Mouse (Mus musculus) adrenal gland, postnatal 14 days (tissue): ENCODE results near the gene Mamdc4. TPM values are rescaled to one million over a fixed set of nuclear protein-coding genes. Genes with fewer than 3 reads are reported as not detected.
A peak's percentile ranks its signal among the peaks of the same experiment; 100 is the strongest.

Experiments
- DNase-seq: peaks from one replicate; pipeline ENCODE4 v3.0.0; 2021; ENCODE audit warnings: mixed read lengths
- total RNA-seq: library from RNA; stranded (reverse); gene quantifications from 2 replicates; pipeline ENCODE4 v1.2.3, GENCODE M21; 2021

The Mamdc4 gene
- total RNA-seq, 1 experiment from 2014 or later, result 4.7 TPM

DNA sequence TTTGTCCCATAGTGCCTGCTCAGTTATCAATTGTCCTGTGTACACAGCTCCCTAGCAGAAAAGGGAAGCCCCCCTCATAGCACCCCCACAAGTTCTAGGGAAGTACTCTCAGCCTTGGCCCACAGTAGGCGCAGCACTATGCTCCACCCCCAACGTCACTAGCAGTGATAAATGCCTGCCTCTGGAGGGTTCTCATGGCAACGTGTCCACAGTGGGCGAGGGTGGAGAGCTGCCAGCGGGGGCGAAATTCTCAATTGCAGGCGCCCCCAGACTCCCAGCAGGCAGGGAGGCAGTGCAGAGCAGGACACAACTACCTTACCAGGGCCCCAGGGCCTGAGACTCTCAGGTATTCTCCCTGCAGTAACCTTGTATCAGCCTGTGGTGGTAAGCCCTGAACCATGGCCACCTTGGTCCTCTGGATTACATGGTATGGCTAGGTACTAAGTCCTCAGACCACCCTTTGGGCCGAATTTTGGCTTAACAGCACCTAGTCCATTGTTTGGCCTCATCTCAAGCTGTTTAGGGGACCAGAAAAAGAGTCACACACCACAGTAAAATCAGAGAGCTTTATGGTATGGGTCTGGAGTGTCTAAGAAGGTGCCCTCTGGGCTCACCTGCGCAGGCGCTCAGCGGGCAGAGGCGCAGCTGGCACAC, 7.9 kb upstream of the Mamdc4 start:
- DNase-seq, result peak; percentile 70

DNA sequence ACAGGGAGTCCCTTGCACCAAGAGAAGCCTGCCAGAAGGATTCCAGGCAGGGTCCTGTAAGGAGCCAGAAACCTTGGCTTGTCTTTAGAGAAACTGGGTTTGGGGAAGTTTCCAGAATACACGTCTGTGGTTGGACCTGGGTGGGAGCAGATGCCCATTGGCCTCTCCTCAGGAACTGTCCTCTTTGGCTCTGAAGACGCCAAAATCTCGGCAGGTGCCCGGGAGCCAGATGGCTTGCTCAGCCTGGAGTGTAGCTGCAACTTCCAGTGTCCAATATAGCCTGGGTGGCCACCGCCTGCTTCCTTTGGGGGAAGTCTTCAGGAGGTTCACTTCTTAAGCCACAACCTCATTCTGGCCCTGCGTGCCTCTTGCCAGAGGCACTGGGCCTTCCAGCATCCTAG, 7.3 kb upstream of the Mamdc4 start:
- peak; percentile 30 for DNase-seq

DNA sequence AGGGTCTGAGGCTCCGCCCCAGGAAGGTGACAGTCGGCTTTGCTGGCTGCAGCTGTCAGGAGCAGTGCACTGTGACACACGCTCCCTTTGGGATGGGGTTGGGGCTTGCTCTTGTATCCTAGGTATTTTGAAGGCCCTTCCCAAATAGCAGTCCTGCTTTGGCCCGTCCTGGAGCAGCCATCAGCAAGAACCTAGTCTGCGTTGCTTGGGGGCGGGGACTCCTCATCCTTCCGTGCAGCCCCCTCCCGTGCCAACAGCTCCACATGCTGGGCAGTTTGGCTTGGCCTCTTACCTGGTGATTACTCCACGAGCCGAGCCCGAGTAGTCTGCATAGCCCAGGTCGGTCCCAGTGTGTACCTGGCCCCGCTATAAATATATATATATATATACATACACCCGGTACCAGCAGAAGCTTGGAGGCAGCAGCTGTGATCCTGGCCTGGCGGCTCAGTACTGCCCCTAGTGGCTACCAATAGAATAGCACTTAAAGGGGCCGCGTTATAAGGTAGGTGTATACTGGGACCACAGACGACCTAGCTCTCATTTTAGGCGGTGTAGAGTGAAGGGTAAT, 6.7 kb upstream of the Mamdc4 start, which contains the start of gene Ajm1:
TSS of gene Ajm1 (minus strand) at position 464 of the 571 bp plus-strand sequence.
- peak; percentile 77 for DNase-seq

DNA sequence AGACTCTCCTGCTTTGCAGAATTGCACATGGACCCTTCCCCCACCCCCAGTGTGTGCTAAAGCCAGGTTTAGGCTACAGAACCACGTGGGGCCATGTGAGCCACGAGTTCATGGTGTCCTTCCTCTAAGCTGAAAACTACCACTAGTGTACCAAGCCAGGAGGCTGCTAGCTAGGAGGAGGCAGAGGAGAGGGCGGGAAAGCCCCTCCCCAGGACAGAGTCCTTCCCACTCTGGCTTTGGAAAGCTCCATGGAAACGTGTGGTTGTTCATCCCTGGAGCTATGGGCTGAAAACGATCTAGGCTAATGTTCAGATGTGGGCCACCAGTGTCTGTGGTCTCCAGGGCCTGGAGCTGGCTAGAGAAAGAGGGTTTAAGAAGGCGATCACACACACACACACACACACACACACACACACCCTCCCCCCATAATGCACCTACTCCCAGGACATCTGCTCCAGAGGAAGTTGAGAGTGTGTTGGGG, 6.0 kb upstream of the Mamdc4 start:
- peak; percentile 7 for DNase-seq

DNA sequence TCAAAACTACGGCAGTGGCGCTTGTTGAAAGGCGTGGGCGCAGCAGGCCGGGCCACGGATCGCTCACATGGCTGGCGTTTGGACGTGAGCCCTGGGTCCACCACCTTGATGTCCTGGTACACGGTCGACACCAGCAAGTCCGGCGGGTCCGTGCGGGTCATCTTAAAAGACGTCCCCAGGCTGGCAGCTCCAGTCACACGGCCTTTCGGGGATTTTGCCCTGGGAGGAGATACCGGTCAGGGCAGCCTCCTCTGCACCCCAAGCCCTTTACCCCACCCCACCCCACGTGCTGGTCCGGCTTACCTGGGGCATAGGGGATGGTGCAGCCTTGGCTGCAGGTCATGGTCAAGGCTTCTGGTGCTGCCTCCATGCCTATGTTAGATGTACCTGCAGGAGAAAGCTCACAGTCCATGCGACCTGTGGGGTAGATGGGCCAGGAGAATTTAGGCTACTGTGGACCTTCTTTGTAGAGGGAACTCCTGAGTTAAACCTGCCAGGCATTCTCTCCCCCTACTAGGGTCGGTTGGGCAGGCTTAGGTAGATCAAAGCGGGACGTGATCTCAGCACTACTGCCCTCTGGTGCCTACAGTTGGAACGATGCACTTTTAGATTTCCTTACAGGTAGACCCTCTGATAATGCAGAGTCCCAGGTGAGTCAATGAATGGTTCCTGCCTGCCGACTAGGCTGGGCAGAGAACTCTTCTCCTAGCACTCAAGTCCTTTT, 5.3 kb upstream of the Mamdc4 start:
- peak; percentile 52 for DNase-seq

DNA sequence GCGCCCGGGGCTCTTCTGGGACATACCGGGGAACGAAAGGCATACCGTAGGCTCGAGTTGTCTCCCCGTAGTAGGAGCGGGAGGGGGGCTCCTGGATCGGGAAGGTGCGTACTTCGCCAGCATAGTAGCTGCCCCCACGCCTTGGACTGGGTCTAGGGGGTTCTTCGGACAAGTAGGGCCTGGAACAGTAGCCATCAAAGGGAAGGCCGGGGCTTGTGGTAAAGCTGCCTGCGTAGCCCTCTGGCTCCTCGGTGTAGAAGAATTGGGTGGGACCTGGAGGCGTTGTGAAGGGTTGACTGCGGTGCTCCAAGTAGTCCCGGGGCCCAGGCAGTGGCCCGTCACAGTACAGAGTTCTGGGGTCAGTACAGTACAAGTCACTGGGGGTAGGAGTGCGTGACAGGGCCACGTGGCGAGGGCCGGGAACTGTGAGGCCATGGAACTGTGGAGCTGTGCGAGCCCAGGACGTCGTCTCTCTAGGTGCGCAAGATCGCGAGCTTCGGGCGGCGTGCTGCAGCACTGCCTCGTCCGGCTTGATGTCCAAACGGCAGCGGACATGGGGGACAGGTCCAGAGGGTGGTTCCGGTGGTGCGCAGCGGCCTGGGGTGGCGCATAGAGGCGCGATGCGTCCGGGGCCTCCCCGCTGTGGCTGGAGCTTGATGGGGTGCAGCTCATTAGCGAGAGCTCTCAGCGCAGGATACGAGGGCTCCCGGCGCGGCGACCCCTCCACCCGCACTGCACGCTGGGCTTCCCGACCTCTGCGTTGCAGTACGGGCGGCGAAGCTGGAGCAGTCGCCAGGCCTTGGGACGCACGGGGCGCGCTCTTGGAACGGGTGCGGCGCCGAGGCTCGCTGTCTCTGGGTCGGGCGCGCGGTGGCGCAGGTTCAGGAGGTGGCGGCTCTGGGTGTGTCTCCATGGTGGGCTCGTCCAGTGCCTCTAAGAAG, 4.4 kb upstream of the Mamdc4 start:
- DNase-seq, result peak; percentile 23

DNA sequence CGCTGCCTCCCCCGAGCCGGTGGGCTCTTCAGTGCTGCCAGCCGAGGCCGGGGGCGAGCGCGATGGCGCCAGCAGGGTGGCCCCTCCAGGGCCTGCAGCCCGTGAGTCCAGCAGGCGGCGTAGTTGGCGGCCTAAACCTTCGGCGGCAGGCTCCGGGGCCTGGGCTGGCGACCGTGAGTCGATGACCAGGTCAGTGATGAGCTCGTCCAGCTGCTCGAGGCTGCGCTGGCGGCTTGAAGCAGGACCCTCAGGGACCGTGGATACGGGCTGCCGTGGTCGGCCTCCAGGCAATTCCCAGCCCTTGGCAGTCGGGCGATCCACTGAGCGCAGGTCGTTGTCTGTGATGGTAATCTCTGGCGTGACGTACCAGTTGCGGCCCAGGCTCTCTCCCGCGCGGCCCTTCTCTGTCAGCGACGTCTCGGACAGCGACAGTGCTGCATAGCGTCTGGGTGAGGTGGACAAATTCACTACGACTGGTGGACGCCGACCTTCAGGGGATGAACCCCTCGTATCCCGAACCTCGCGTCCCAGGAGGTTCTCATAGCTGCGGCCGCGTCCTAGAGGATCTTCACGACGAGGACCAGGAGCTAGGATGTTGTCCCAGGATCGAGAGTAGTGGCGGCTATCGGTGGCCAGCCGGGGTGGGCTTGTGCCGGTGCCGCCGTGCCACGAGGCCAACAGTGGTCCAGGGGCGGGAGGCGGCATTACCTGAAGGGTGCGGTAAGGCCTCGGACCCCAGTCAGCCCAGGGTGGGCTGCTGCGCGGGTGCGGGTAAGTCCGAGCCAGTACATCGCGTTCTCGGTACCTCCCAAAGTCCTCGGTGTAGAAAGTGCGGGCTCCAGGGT, 3.5 kb upstream of the Mamdc4 start:
- peak; percentile 50 for DNase-seq

DNA sequence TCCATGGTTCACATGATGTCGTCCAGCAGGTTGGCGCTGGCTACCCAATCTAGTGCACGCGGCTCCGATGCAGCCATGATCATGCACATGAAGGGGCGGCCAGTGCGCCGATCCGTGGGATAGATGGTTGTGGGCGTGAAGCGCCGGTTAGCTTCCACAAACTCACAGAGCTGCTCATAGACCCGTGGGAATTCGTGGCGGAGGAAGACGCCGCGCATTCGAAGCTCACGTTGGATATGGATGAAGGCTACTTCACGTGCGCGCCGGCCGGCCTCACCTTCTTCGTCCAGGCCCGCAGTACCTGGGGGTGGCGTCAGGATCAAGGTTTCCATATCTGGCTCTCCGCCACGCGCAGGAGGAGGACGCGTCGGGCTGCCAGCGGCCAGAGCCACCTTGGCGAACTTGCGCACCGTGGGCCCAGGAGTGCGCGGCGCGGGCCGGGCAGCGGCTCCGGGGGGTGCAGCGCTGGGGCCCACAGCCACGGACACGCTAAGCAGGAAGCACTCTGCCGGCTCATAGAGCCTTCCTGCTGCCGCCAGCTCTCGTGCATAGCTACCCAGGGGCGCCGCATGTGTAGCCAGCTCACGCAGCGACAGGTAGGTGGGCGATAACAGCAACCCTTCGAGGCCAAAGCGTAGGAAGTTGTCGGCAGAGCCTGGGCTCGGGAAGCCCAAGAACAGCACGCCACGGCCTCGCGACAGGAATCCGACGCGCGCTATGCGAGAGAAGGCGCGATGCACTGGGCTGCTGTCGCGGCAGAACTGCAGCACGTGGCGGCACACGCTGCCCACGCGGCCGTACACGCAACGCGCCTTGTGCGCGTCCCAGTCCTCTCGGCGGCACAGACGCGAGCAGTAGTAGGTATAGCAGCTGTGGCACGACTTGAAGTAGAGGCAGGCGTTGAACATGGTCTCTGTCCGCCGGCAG, 2.6 kb upstream of the Mamdc4 start:
- peak; percentile 6 for DNase-seq

DNA sequence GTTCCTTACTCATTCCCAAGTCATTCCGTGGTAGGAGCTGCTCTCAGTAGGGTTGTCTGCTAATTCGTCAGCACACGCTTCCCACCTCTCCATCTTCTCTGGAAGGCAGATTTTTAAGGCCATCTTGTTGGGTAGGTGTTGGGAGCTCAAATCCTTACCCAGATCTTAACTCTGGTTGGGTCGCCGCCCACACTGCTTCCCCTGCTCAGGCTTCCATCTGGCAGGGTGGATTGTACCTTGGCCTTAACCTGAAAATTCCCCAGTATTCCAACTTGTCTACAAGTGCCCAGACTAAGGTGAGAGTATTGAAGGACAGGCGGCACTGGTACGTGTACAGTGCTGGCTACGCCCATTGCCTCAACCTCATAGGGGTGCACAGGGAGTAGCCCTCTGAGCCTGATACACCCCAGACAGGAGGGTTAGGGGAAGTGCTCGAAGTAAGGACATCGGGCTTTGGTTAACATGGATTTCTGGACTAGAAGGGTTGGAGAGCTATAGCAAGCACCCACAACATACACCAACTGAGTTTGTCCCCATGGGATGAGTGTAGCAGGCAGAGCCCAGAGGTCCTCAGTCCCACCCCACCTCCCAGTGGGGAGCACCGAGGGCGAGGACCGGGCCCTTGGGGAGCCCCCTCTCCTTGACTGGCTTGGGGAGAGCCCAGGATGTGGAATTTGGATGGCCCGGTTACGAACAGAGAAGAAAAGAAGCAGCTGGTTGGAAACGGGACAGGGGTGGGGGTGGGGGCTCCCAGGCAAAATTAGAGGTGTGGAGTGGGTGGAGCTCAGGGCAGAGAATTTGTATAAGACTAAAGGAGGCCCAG, 1.6 kb upstream of the Mamdc4 start:
- DNase-seq, result no peak

DNA sequence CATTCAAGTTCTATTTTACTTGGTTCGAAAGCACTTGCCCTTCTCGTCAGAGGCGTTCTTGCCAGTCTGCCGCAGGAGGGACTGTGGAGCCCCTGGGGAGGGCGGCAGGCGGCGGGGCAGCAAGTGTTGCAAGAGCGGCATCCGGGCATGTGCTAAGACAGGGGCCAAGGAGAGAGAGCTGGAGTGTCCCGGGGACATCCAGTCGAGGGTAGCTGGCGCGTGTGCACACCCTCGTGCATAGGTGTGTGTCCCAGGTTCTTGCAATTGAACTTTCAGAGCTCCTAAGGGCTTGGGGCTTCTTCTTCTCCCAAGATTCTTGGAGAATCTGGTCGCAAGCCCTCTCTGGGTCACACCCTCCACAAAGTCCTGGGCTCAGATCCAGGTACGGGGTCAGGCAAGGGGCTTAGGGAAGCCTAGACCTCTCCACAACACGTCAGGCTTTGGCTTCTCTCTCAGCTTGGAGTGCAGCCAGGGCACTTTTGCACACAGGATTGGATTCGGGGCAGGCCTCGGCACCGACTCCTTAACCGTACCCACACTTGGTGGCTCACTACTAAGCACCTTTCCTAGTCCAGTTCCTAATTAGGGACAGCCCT, 885 bp upstream of the Mamdc4 start:
- peak; percentile 78 for DNase-seq

DNA sequence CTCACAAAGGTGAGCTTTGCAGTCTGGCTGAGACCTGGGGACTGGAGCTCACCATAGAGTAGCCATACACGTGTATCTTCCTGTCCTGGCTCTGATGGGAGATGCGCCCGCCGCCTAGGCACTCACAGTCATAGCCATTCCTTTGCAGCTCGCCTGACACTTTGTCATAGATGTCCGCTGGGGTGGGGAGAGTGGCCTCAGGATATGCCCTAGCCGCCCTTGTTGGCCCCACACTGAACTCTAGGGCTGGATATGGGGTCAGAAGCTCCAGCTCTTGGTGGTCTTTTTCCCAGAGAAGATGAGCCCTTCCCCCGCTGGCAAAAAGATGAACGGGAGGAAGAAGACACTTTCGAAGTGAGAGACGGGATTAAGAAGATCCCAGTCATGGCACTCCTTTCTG, 509 bp downstream of the Mamdc4 start:
- peak; percentile 44 for DNase-seq

DNA sequence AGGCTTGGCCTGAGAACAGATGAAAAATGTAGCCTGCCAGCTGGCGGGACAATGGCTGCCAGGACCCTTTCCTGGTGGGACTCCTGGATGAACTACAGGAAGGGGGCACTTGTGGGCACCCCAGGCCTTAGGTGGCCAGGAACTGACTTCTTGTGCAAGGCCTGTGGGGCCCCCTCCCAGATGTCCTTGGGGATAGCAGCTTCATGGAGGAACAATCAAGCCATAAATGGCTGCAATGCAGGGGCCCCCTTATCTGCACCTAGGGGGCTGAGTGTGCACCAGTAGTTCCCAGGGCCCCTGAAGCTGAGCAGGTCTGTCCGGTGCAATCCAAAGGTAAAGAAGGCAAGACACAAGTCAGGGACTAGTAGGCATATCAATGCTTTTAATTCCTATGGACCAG, 1.6 kb downstream of the Mamdc4 start:
- no peak for DNase-seq

DNA sequence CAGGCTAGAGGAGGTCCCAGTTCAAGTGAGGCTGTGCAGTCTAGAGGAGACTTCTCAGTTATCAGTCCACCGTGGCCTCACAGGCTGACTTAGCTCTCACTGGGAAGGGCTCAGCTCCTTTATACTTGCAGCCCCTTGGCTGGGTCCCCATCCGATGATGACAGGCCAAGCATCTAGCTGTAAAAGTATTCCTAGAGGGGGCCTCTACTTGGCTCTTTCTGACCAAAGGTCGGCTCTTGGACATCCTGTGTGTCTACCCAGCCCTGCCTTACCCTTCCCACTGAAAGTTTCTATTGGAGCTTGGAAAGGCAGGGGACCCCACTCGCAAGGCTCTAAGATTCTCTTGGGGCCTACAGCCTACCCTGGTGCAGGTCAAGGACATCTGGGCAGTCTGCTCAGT, 3.4 kb downstream of the Mamdc4 start:
- DNase-seq, result no peak

DNA sequence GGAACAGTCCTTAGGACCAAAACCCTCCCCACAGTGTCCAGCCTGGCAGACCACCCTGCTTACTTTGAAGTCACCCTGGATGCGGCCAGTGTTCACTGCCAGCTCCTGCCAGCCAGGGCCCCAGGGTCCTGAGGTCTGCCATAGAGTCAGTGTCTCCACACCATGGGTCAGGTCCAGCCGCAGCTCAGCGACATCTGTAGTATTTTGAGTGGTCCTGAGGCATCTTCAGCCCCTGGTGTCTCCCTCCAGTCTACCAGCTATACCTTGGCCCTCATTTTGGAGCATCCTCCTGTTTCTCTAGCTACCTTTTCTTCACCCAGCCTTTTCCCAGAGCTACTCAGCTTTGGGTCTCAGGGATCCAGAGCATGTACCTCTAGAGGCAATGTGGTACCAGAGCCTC, 5.3 kb downstream of the Mamdc4 start:
- no peak for DNase-seq

DNA sequence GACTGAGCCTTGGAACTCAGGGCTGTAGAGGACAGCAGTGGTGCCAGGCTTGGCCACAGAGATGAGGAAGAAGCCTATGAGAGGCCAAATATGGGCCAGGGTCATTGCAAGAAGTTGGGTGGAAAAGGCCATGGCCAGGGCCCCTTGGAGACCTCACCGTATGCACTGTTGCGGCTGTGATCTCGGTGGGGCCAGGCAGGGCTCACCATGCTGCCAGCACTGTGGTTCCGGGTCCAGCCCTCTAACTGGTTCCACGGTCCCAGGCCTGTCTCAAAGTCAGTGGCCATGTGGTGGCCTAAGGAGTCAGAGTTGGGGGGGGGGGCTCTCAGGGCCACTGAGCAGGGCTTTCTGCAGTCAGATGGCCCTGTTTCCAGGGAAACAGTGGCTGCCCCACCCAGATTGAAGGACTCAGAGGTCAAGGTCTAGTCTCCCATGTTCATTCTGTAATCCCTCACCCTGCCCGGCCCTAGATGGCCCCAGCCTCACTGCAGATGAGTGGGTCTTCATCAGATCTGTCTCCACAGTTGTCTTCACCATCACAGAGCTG, 6.1 kb downstream of the Mamdc4 start:
- DNase-seq, result peak; percentile 42

DNA sequence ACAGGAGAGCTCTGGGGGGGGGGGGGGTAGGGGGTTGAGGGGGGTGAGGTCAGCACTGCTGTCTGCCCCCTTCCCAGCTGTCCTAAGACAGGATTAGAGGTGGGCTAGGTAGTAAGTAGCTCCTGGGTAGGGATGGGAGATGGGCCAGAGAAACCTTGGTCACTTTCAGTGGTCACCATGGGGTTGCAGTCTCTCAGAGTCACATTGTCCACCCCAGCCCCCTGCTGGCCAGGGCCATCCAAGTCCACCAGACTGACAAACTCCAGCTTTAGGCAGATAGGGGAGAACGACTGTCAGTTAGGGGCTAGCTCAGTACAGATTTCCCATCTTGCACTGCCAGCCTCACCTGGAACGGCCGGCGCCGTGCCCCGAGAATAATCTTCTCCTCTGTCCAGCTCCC, 8.1 kb downstream of the Mamdc4 start:
- DNase-seq, result peak; percentile 14

DNA sequence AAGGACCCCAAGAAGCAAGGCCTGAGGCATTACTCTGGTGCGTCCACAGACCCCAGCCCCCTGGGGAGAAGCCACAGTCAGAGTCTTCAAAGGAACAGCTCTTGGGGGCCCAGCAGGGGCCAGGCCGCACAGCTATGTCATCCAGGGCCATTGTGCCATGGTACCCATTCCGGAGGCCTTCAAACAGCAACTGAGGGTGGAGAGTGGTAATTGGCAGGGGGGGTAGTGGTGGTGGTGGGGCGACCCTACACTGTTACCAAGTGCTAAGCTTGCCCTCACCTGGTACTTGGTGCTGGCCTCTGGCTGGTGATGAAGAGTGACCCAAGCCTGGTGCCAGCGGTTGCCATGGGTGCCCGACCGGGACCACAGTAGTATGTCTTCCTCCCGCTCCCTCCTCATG, 8.9 kb downstream of the Mamdc4 start:
- no peak for DNase-seq

DNA sequence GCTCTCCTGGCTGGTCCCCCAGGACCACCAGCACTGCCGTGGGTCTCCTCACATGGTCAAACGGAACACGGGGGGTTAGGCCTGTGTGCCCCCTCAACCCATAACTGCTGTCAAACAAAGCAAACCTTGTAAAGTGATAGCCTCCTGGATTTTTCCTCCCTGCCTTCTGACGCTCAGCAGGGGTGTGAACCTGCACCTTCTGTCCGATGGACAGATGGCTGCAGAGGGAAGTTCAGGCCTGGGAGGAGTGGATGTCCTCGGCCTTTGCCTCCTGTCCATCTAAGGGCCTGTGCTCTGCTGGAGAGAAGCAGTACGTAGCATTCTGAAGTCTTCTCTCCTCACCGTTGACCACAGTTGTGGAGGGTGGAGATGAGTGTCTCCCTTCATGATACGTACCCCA, 12.7 kb downstream of the Mamdc4 start:
- DNase-seq, result no peak

DNA sequence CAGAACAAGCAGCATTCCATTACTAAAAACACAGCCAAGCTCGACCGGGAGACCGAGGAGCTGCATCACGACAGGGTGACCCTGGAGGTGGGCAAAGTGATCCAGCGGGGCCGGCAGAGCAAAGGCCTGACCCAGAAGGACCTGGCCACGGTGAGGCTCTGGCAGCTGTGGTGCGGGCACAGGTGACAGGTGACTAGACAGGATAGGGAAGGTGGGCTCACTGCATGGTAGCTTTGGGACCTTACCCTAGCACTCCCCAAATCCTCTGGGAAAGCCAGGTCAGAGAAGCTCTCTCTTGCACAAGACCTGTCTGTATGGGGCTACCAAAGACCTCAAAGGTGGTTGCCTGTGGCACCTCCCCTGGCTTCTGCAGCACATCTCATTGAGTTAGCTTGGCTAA, 14.1 kb downstream of the Mamdc4 start:
- no peak for DNase-seq
